In genomic region chr9:80848190-80848589, GRCm38 (mm10) we compare ENCODE assay signal across 30 mouse cellular contexts.
DNase-seq lines count a peak whose midpoint lies in the region; ATAC-seq lines count a peak whose summit lies in the region.
"Had no signal": no experiment of that assay in that cellular context is flagged by ENCODE, and none has a peak within 500 bp of the region (broad histone marks: within the 10 kb centered on the region; RNA-seq: fewer than 3 reads in every experiment).

No protein-coding gene starts in this region.

- H3K9me3 ChIP-seq in midbrain, embryonic 11.5 days (ENCODE audit: control insufficient read depth, low read length): no peaks in the 10 kb centered on the region
- H3K9me3 ChIP-seq in midbrain, embryonic 15.5 days: no peaks in the 10 kb centered on the region
- H3K9me3 ChIP-seq: embryonic facial prominence, embryonic 13.5 days; forebrain, embryonic 13.5 days; G1E; heart, embryonic 10.5 days; heart, embryonic 13.5 days had no signal

- H3K4me3 ChIP-seq in midbrain, embryonic 11.5 days (ENCODE audit: low read depth, low read length): no peak overlapping the region
- no peak overlapping the region for H3K4me3 ChIP-seq in midbrain, embryonic 15.5 days
- H3K4me3 ChIP-seq: embryonic facial prominence, embryonic 13.5 days; forebrain, embryonic 13.5 days; heart, adult 2 months; heart, embryonic 10.5 days; heart, embryonic 13.5 days had no signal

- H3K4me2 ChIP-seq in midbrain, embryonic 11.5 days: no peak overlapping the region
- H3K4me2 ChIP-seq in midbrain, embryonic 15.5 days: no peak overlapping the region
- H3K4me2 ChIP-seq: embryonic facial prominence, embryonic 13.5 days; forebrain, embryonic 13.5 days; heart, embryonic 13.5 days; hindbrain, embryonic 14.5 days had no signal

- ATAC-seq in midbrain, embryonic 11.5 days (ENCODE audit: low FRiP score): no peak
- ATAC-seq in midbrain, embryonic 15.5 days (replicated peaks): no peak
- ATAC-seq: forebrain, embryonic 13.5 days; forebrain, embryonic 16.5 days; hindbrain, postnatal 0 days; inflammation-experienced regulatory T-cells, adult 6 months; intestine, postnatal 0 days had no signal

- 56% methylated on average over 3 of the region's 3 CpGs for WGBS in midbrain, embryonic 11.5 days
- WGBS in midbrain, embryonic 15.5 days: 51% methylated on average over 3 of the region's 3 CpGs

- no peak overlapping the region for H3K9ac ChIP-seq in midbrain, embryonic 11.5 days (ENCODE audit: low read length)
- no peak overlapping the region for H3K9ac ChIP-seq in midbrain, embryonic 15.5 days
- H3K9ac ChIP-seq: embryonic facial prominence, embryonic 13.5 days; forebrain, embryonic 13.5 days; heart, embryonic 13.5 days; hindbrain, embryonic 14.5 days had no signal

- no peaks in the 10 kb centered on the region for H3K4me1 ChIP-seq in midbrain, embryonic 11.5 days (ENCODE audit: control insufficient read depth, insufficient read depth, low read length)
- H3K4me1 ChIP-seq in midbrain, embryonic 15.5 days: no peaks in the 10 kb centered on the region
- H3K4me1 ChIP-seq: embryonic facial prominence, embryonic 13.5 days; forebrain, embryonic 13.5 days; heart, embryonic 10.5 days had no signal

- peak; percentile 5 for DNase-seq in embryo, embryonic 11 days
- DNase-seq in embryo, embryonic 10.5 days (ENCODE audit: low spot score): no peak
- DNase-seq in midbrain, embryonic 11.5 days (ENCODE audit: low spot score, missing footprints): peak; percentile 57
- DNase-seq in fibroblast of lung, adult 2 months (ENCODE audit: low read depth): peak; percentile 3
- DNase-seq in urinary bladder, adult 18-20 months (ENCODE audit: low spot score in 2 of 2): no peak
- DNase-seq: adrenal gland, adult 2 months; adrenal gland, postnatal 14 days; B cell, adult 2 months; cerebellum, adult 11-12 months; cerebellum, adult 8-10 months; cerebellum, postnatal 10 days; cerebellum, postnatal 36 days; gastrocnemius, postnatal 10 days; gastrocnemius, postnatal 36 days; heart, adult 2 months; heart, postnatal 14 days; heart, postnatal 4 days; kidney, adult 2 months had no signal

- H3K27ac ChIP-seq in midbrain, embryonic 11.5 days (ENCODE audit: low read depth, low read length): no peak overlapping the region
- no peak overlapping the region for H3K27ac ChIP-seq in midbrain, embryonic 15.5 days
- H3K27ac ChIP-seq: embryonic facial prominence, embryonic 13.5 days; forebrain, embryonic 13.5 days; heart, adult 2 months; heart, embryonic 10.5 days; heart, embryonic 13.5 days; hindbrain, embryonic 14.5 days; hindbrain, postnatal 0 days had no signal

- H3K27me3 ChIP-seq in midbrain, embryonic 11.5 days (ENCODE audit: control insufficient read depth, insufficient read depth, low read length): no peaks in the 10 kb centered on the region
- H3K27me3 ChIP-seq in midbrain, embryonic 15.5 days (replicated peaks): no peaks in the 10 kb centered on the region
- H3K27me3 ChIP-seq: CH12.LX; embryonic facial prominence, embryonic 13.5 days; forebrain, embryonic 13.5 days; heart, embryonic 13.5 days had no signal

- no peaks in the 10 kb centered on the region for H3K36me3 ChIP-seq in midbrain, embryonic 11.5 days (ENCODE audit: control insufficient read depth, insufficient read depth, low read length)
- H3K36me3 ChIP-seq in midbrain, embryonic 15.5 days (replicated peaks): no peaks in the 10 kb centered on the region
- H3K36me3 ChIP-seq: embryonic facial prominence, embryonic 13.5 days; G1E; heart, embryonic 10.5 days; heart, embryonic 13.5 days had no signal

Comparison
In these comparisons a context has a peak if more than half of its experiments do, and no peak if none do; other contexts are left out.
1. DNase-seq: peak in embryo, embryonic 11 days (single experiment), midbrain, embryonic 11.5 days (single experiment) and fibroblast of lung, adult 2 months (single experiment); none in embryo, embryonic 10.5 days (single experiment) and urinary bladder, adult 18-20 months (0 of 2).